Mouse (Mus musculus) kidney, postnatal 25 days (tissue): ENCODE data around the gene Spon1.

Experiments
- DNase-seq, 2 experiments: peaks; one replicate each; pipeline ENCODE4 v3.0.0; 2021; ENCODE audit warnings: mixed read lengths in 2 of 2

The Spon1 gene

GRCm38 (mm10) chr7:113909161-113909825 is 143.5 kb downstream of the Spon1 start:
- peak; percentile 62 to 73 for DNase-seq

- peak; percentile 37 to 41 for DNase-seq
Observed at GRCm38 (mm10) chr7:113910856-113911255, 145.1 kb downstream of the Spon1 start.

- DNase-seq: no peak
Observed at GRCm38 (mm10) chr7:113915936-113916335, 150.1 kb downstream of the Spon1 start.

- DNase-seq: no peak
Observed at GRCm38 (mm10) chr7:113918916-113919315, 153.1 kb downstream of the Spon1 start.

- DNase-seq: no peak
Observed at GRCm38 (mm10) chr7:113919505-113919904, 153.7 kb downstream of the Spon1 start.

GRCm38 (mm10) chr7:113920056-113920455 is 154.3 kb downstream of the Spon1 start:
- DNase-seq: no peak

GRCm38 (mm10) chr7:113924561-113924960 is 158.8 kb downstream of the Spon1 start:
- DNase-seq: no peak

GRCm38 (mm10) chr7:113950888-113951287 is 185.1 kb downstream of the Spon1 start:
- no peak for DNase-seq

GRCm38 (mm10) chr7:113955431-113955830 is 189.6 kb downstream of the Spon1 start:
- DNase-seq: no peak

- DNase-seq: no peak
Observed at GRCm38 (mm10) chr7:113960841-113961499, 195.2 kb downstream of the Spon1 start.

GRCm38 (mm10) chr7:113961500-113961895 is 195.7 kb downstream of the Spon1 start:
- peak in 1 of 2 experiments; percentile 36 for DNase-seq

GRCm38 (mm10) chr7:113962078-113962477 is 196.3 kb downstream of the Spon1 start:
- peak; percentile 20 to 58 for DNase-seq

- DNase-seq: no peak
Observed at GRCm38 (mm10) chr7:113963766-113964165, 198.0 kb downstream of the Spon1 start.

- no peak for DNase-seq
Observed at GRCm38 (mm10) chr7:113965625-113966024, 199.8 kb downstream of the Spon1 start.

GRCm38 (mm10) chr7:113969182-113969581 is 203.4 kb downstream of the Spon1 start:
- no peak for DNase-seq

GRCm38 (mm10) chr7:113972536-113972935 is 206.7 kb downstream of the Spon1 start:
- DNase-seq: no peak

- no peak for DNase-seq
Observed at GRCm38 (mm10) chr7:113986406-113987134, 220.8 kb downstream of the Spon1 start.

GRCm38 (mm10) chr7:113988156-113988555 is 222.4 kb downstream of the Spon1 start:
- no peak for DNase-seq

- no peak for DNase-seq
Observed at GRCm38 (mm10) chr7:113997675-113998354, 232.0 kb downstream of the Spon1 start.

- no peak for DNase-seq
Observed at GRCm38 (mm10) chr7:114004171-114004570, 238.4 kb downstream of the Spon1 start.

GRCm38 (mm10) chr7:114005499-114005898 is 239.7 kb downstream of the Spon1 start:
- no peak for DNase-seq

- no peak for DNase-seq
Observed at GRCm38 (mm10) chr7:114006456-114006855, 240.7 kb downstream of the Spon1 start.

- peak in 1 of 2 experiments; percentile 52 for DNase-seq
Observed at GRCm38 (mm10) chr7:114007565-114007964, 241.8 kb downstream of the Spon1 start.
